Mouse (Mus musculus): ENCODE measurements around the gene 4930572O03Rik.
"Not testable (repeated sequence)": the region's sequence is repeated elsewhere in the genome, so short reads cannot be mapped to it uniquely, and the experiment has no call there.

- not testable (repeated sequence) for TF ChIP-seq CTCF (IDR thresholded peaks at IDR 0.05; ENCODE audit: borderline replicate concordance, insufficient read depth, low read length); POLR2A (IDR thresholded peaks at IDR 0.05; ENCODE audit: low read depth, low read length)
Measured at GRCm38 (mm10) chr5:15603008-15603407, 53.9 kb downstream of the 4930572O03Rik start.

Data from embryonic fibroblast, embryonic 13.5 days (primary cell).